Mouse (Mus musculus): ENCODE data around the gene Klhl2.

DNA sequence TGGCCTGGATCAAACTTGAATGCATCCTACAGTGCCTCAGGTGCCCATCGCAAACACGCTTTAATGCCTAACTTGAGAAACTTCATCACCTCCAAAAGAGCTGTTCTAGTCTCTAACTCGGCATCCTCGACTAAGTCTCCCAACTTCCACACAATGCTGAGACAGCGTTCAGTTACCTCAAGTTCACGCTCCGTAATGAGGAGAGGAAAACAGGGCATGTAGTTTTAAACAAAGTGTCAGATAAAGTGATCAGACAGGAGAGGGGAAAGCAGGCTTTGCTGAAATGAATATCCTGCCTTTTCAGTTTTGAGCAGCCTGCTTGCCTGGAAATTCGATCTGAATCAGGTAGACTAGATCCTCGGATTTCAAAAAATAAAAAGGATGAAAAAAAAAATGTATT lies 117.2 kb downstream of the Klhl2 start:
- TF ChIP-seq POLR2A (IDR thresholded peaks at IDR 0.05; ENCODE audit: insufficient read length, low read depth) (no peak), CEBPB (IDR thresholded peaks at IDR 0.05; ENCODE audit: insufficient read depth, poor library complexity, severe bottlenecking) (no peak), TCF12 (IDR thresholded peaks at IDR 0.05; ENCODE audit: insufficient read depth, poor library complexity, severe bottlenecking) (no peak), USF1 (IDR thresholded peaks at IDR 0.05; ENCODE audit: low read depth) (no peak), POLR2AphosphoS2 (IDR thresholded peaks at IDR 0.05; ENCODE audit: insufficient read length, low read depth) (no peak), MAX (IDR thresholded peaks at IDR 0.05; ENCODE audit: low read depth) (no peak)
